Mouse (Mus musculus): ENCODE measurements around the gene Gm49394. TPM values are rescaled to one million over a fixed set of nuclear protein-coding genes. Genes with fewer than 3 reads are reported as not detected.
A peak's percentile ranks its signal among the peaks of the same experiment; 100 is the strongest.

Gene Gm49394
- total RNA-seq, 1 experiment from 2014 or later: not detected

GRCm38 (mm10) chr7:142661811-142662210 lies 7.9 kb downstream of the Gm49394 start:
- no peak for ATAC-seq (replicated peaks in 1 of 2; ENCODE audit: insufficient read depth in 1 of 2, low FRiP score in 2 of 2, low TSS enrichment in 1 of 2, low read depth in 1 of 2, poor library complexity in 2 of 2, severe bottlenecking in 2 of 2)

GRCm38 (mm10) chr7:142661046-142661445 lies 8.7 kb downstream of the Gm49394 start:
- ATAC-seq (replicated peaks in 1 of 2; ENCODE audit: insufficient read depth in 1 of 2, low FRiP score in 2 of 2, low TSS enrichment in 1 of 2, low read depth in 1 of 2, poor library complexity in 2 of 2, severe bottlenecking in 2 of 2): no peak

GRCm38 (mm10) chr7:142660651-142660945 lies 9.1 kb downstream of the Gm49394 start:
- ATAC-seq (replicated peaks in 1 of 2; ENCODE audit: insufficient read depth in 1 of 2, low FRiP score in 2 of 2, low TSS enrichment in 1 of 2, low read depth in 1 of 2, poor library complexity in 2 of 2, severe bottlenecking in 2 of 2): no peak

- no peak for ATAC-seq (replicated peaks in 1 of 2; ENCODE audit: insufficient read depth in 1 of 2, low FRiP score in 2 of 2, low TSS enrichment in 1 of 2, low read depth in 1 of 2, poor library complexity in 2 of 2, severe bottlenecking in 2 of 2)
These were observed 9.7 kb downstream of the Gm49394 start for GRCm38 (mm10) chr7:142659767-142660650.

DNA sequence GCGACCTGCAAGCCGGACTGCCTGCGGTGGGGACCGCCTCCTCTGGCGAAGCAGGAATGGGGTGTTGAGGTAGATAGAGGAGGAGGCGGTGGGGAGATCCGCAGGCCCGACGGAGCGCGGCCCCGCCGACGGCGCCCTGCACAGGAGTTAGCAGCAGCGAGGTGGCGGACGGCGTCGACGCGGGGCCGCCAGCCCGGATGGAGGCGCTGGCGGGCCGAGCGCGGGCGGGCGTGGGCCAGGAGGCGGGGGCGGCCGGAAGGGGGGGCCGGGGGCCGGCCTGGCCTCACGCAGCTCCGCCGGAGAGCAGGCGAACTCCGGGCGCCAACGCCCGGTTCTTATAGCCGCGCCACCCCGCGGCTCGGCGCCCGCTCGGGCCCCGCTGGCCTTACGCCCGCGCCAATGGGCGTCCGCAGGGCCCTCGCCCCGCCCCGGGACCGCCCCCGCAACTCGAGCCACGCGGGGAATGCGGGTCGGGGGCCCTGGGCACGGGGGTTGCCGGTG lies 10.5 kb downstream of the Gm49394 start:
- no peak for ATAC-seq (replicated peaks in 1 of 2; ENCODE audit: insufficient read depth in 1 of 2, low FRiP score in 2 of 2, low TSS enrichment in 1 of 2, low read depth in 1 of 2, poor library complexity in 2 of 2, severe bottlenecking in 2 of 2)

- ATAC-seq (replicated peaks in 1 of 2; ENCODE audit: insufficient read depth in 1 of 2, low FRiP score in 2 of 2, low TSS enrichment in 1 of 2, low read depth in 1 of 2, poor library complexity in 2 of 2, severe bottlenecking in 2 of 2): 0 out of 4 replicates have a peak, but pooled peaks of 1 of the 2 experiments have one; percentile 34
These were observed 11.0 kb downstream of the Gm49394 start for GRCm38 (mm10) chr7:142658681-142659180.

GRCm38 (mm10) chr7:142657821-142658614 lies 11.7 kb downstream of the Gm49394 start:
- ATAC-seq (replicated peaks in 1 of 2; ENCODE audit: insufficient read depth in 1 of 2, low FRiP score in 2 of 2, low TSS enrichment in 1 of 2, low read depth in 1 of 2, poor library complexity in 2 of 2, severe bottlenecking in 2 of 2): no peak

- ATAC-seq (replicated peaks in 1 of 2; ENCODE audit: insufficient read depth in 1 of 2, low FRiP score in 2 of 2, low TSS enrichment in 1 of 2, low read depth in 1 of 2, poor library complexity in 2 of 2, severe bottlenecking in 2 of 2): no peak
These were observed 12.4 kb downstream of the Gm49394 start for GRCm38 (mm10) chr7:142657341-142657791.

DNA sequence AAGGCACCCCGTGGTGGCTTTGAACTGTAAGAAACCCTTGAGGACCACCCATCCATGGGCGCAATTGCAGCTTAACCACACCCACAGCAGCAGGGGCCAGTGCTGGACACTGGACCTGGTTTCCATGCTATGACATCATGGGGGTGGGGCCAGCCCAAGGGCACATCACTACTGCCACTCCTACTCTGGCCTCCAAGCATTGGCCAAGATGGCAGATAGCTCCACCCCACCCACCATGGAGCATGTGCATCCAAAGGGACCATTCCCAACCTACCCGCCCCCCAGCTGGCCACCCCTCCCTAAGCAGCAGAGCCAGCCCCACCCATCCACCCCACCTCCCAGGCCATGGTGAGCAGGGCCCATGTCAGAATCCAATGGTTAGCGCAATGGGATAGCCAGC lies 13.7 kb downstream of the Gm49394 start:
- no peak for ATAC-seq (replicated peaks in 1 of 2; ENCODE audit: insufficient read depth in 1 of 2, low FRiP score in 2 of 2, low TSS enrichment in 1 of 2, low read depth in 1 of 2, poor library complexity in 2 of 2, severe bottlenecking in 2 of 2)

DNA sequence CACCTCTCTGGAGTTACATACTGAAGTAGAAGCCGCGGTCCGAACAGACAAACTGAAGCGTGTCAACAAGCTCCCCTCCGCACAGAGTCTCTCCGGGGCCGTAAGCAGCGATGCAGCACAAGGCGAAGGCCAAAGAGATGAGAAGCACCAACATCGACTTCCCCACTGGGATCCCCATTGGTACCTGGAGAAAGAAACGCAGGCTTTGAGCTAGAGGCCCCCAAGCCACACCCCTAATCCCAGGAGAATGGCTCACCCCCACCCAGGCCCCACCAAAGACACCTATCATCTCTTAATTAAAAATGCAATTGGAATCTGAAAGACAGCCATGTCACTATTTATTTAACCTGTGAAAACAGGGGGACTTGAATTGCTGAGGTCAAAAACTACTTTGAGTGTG lies 14.1 kb downstream of the Gm49394 start:
- ATAC-seq (replicated peaks in 1 of 2; ENCODE audit: insufficient read depth in 1 of 2, low FRiP score in 2 of 2, low TSS enrichment in 1 of 2, low read depth in 1 of 2, poor library complexity in 2 of 2, severe bottlenecking in 2 of 2): no peak

DNA sequence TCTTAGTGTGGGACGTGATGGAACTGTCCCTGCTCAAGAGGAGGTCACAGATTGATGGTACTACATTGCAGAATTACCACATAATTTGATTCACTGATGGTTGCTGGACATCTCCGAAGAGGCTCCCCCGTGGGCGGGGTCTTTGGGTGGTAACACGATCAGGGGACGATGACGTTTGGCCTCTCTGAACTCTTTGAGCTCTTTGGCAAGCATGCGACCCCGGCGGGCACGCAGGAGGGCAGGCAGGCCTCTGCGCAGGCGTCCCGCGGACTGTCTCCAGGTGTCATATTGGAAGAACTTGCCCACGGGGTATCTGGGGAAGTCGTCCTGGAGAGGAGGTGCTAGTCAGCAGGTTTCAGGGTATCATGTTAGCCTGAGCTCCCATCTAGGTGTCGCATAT lies 16.0 kb downstream of the Gm49394 start:
- no peak for ATAC-seq (replicated peaks in 1 of 2; ENCODE audit: insufficient read depth in 1 of 2, low FRiP score in 2 of 2, low TSS enrichment in 1 of 2, low read depth in 1 of 2, poor library complexity in 2 of 2, severe bottlenecking in 2 of 2)

- no peak for ATAC-seq (replicated peaks in 1 of 2; ENCODE audit: insufficient read depth in 1 of 2, low FRiP score in 2 of 2, low TSS enrichment in 1 of 2, low read depth in 1 of 2, poor library complexity in 2 of 2, severe bottlenecking in 2 of 2)
These were observed 23.1 kb downstream of the Gm49394 start for GRCm38 (mm10) chr7:142646676-142647075.

DNA sequence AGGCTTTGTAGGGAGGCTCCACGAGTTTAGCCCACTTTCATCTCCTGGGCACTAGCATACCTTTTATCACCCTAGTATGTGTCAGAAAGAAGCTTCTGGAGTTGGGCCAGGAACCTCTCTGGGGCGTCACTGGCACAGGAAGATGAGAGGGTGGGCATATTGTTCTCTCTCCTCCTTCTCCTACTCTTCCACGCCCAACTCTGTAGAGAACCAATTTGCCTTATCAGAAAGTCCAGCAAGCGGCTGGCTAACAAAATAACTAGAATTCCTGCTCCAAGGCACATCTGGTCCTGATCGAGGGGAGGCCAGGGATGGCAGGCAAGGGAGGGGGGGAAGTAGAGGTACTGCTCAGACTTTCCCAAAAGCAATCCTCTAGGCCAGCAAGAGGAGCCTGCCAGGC lies 24.7 kb downstream of the Gm49394 start:
- ATAC-seq (replicated peaks in 1 of 2; ENCODE audit: insufficient read depth in 1 of 2, low FRiP score in 2 of 2, low TSS enrichment in 1 of 2, low read depth in 1 of 2, poor library complexity in 2 of 2, severe bottlenecking in 2 of 2): no peak

DNA sequence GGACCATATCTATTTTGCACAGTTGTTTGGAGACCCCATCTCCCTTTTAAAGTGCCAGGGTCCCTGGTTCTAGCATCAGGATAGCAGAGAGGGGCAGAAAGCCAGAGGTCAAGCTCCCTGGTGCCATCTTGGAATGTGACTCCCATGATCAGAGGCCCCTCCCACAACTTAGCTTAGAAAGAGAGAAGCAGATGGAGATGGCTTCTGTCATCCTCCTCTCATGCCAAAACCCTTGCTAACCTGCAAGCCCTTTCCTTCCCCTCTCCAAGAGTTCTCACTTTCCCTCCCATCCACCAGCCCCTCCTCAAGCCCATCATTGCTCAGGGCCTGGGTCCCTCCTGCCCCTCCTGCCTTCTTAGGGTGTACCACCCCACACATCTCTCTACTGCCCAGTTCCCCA lies 33.6 kb downstream of the Gm49394 start:
- ATAC-seq (replicated peaks in 1 of 2; ENCODE audit: insufficient read depth in 1 of 2, low FRiP score in 2 of 2, low TSS enrichment in 1 of 2, low read depth in 1 of 2, poor library complexity in 2 of 2, severe bottlenecking in 2 of 2): no peak

- no peak for ATAC-seq (replicated peaks in 1 of 2; ENCODE audit: insufficient read depth in 1 of 2, low FRiP score in 2 of 2, low TSS enrichment in 1 of 2, low read depth in 1 of 2, poor library complexity in 2 of 2, severe bottlenecking in 2 of 2)
These were observed 39.1 kb downstream of the Gm49394 start for GRCm38 (mm10) chr7:142630691-142631090.

- no peak for ATAC-seq (replicated peaks in 1 of 2; ENCODE audit: insufficient read depth in 1 of 2, low FRiP score in 2 of 2, low TSS enrichment in 1 of 2, low read depth in 1 of 2, poor library complexity in 2 of 2, severe bottlenecking in 2 of 2)
These were observed 39.9 kb downstream of the Gm49394 start for GRCm38 (mm10) chr7:142629806-142630205.

DNA sequence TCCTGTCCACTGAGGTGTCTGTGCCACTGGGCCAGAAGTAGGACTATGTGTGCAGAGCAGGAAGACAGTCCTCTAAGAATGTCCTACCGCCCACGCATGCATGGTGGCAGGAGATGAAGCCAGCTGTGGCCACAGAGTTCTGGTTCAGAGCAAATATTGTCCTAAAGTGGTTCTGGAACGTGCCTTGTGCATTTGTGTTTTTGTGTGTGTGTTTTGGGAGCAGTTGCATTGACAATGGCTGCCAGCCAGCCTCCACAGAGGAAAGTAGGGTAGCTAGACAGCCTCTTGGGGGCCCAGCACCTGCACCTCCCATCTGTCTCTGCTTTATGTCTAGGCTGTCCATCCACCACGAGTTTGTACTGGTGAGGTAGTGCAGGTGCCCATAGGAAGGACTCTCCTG lies 47.6 kb downstream of the Gm49394 start:
- ATAC-seq (replicated peaks in 1 of 2; ENCODE audit: insufficient read depth in 1 of 2, low FRiP score in 2 of 2, low TSS enrichment in 1 of 2, low read depth in 1 of 2, poor library complexity in 2 of 2, severe bottlenecking in 2 of 2): no peak

DNA sequence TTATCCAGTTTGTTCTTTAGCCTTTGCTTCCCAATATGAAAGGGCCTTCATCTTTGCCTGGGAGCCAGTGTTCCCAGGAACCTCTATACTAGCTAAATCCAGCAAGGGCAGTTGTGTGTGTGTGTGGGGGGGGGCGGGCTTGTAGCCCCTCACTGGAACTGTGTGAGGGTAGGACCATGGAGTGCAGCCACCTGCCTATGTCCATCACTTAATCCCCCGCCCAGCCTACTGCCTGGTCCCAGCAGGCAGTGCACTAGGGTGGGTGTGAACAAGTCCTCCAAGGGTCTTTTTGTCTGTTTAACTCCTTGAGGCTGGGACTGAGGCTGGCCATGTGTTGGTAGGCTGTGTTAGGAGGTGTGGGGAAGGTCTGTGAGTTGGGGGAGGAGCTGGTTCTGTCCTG lies 56.7 kb downstream of the Gm49394 start:
- ATAC-seq (replicated peaks in 1 of 2; ENCODE audit: insufficient read depth in 1 of 2, low FRiP score in 2 of 2, low TSS enrichment in 1 of 2, low read depth in 1 of 2, poor library complexity in 2 of 2, severe bottlenecking in 2 of 2): no peak
